Mouse (Mus musculus) stomach, embryonic 14.5 days (tissue): ENCODE results near the gene Dmrta2. TPM values are rescaled to one million over a fixed set of nuclear protein-coding genes. Genes with fewer than 3 reads are reported as not detected.

Source experiments
- ATAC-seq: fragments of 200-750 bp; cut with Nextera tagmentation; 2 replicates; pipeline ENCODE4 v1.8.0; 2017; ENCODE audit warnings: low read depth, moderate TSS enrichment; ENCODE audit not compliant: insufficient number of reproducible peaks, insufficient read depth, low FRiP score
- H3K27ac ChIP-seq: fragments of 300-500 bp; sonication (generic); 2 replicates; pipeline ENCODE4 v1.5.1; 2014; ENCODE audit warnings: mild to moderate bottlenecking, low read length, moderate library complexity, mixed read lengths
- H3K27me3 ChIP-seq: fragments of 300-500 bp; sonication (generic); 2 replicates; pipeline ENCODE4 v1.6.1; 2014; ENCODE audit warnings: low read length, control low read depth, mixed read lengths; ENCODE audit not compliant: control insufficient read depth, insufficient read depth
- H3K36me3 ChIP-seq: fragments of 300-500 bp; sonication (generic); 2 replicates; pipeline ENCODE4 v1.6.1; 2014; ENCODE audit warnings: mild to moderate bottlenecking, control low read depth, low read length, moderate library complexity, mixed read lengths; ENCODE audit not compliant: control insufficient read depth, insufficient read depth
- H3K4me1 ChIP-seq: fragments of 300-500 bp; sonication (generic); 2 replicates; pipeline ENCODE4 v1.6.1; 2014; ENCODE audit warnings: low read length, control low read depth, mixed read lengths; ENCODE audit not compliant: control insufficient read depth, insufficient read depth
- H3K4me2 ChIP-seq: fragments of 300-500 bp; sonication (generic); replicated peaks from 2 replicates; pipeline ENCODE4 v1.6.1; 2014; ENCODE audit warnings: low read depth, low read length, control low read depth
- H3K4me3 ChIP-seq: fragments of 300-500 bp; sonication (generic); 2 replicates; pipeline ENCODE4 v1.5.1; 2014; ENCODE audit warnings: low read depth, low read length, control low read depth
- H3K9ac ChIP-seq: fragments of 300-500 bp; sonication (generic); replicated peaks from 2 replicates; pipeline ENCODE4 v1.6.1; 2014; ENCODE audit warnings: low read depth, mild to moderate bottlenecking, control low read depth, low read length, moderate library complexity, mixed read lengths
- H3K9me3 ChIP-seq: fragments of 300-500 bp; sonication (generic); 2 replicates; pipeline ENCODE4 v1.6.1; 2016; ENCODE audit warnings: low read depth, low read length, control low read depth; ENCODE audit not compliant: control insufficient read depth
- WGBS: fragments of 180-500 bp; shearing (Covaris S2); extraction: QIAGEN DNeasy Blood & Tissue Kit; methylation state at CpG from one replicate; pipeline ENCODE4 v1.1.7; 2014; 5-methylcytosine and 5-hydroxymethylcytosine counted together
- polyA plus RNA-seq: library from polyadenylated mRNA; unstranded; fragments of >200 nt; fragmentation: Nextera tagmentation; extraction: Ambion mirVana; gene quantifications from 2 replicates; pipeline ENCODE4 v1.2.1, GENCODE M21; 2014

Gene Dmrta2
- 0.16 TPM in 1 of 2 replicates, not detected in the other for polyA plus RNA-seq

DNA sequence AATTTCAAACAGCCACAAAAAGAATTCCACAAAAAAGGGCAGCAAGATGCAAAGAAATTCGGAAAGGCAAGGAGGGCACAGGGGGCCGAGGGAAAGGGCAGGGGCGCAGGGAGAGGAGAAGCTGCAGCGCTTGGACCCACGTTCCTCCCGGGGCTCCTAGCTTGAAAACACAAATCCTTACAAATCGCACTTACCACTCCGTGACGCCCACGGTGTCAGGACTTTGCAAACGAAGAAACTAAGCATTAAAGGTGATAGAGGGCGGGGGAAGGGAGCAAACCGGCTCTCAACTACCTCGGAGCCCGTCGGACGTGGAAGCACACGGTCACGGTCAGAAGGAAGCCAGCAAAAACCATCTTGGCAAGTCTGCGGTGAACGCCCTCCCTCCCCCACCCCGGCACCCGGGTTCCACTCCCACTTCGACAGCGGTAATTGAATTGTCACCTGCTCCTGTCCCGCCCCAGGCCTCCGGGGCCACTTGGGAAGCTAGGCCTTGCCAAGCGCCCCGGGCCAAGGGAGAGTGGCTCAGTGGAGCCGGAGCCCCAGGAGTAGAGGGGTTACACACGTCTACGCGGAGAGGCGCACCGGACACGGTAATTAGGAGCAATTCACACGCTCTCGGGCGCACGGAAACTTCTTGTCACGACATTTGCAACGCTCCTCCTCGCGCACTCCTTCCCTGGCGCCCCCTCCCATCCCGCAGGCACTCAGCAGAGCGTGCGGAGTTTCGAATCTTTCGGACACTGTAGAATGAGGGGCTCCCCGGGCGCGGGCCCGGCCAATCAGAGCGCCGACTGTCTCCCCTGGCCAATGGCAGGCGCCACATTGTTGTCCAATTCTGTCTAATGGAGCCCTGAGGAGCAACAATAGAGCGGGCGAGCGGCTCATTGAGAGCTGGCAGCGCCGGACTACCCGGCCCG is at the start of gene Dmrta2:
Dmrta2 (plus strand) TSS at position 906 of the 920 bp plus-strand sequence.
- no peak within 1 kb of the TSS for H3K9ac ChIP-seq
- H3K9me3 ChIP-seq = peaks cover 4% of the 10 kb centered on the region; the same call in 1 of the 2 replicates
- WGBS = under 1% methylated on average over 64 of the region's 64 CpGs
- peaks cover 6% of the 10 kb centered on the region for H3K4me1 ChIP-seq
- H3K4me2 ChIP-seq = peak within 1 kb of the TSS; percentile 51
- peak; percentile 65 for ATAC-seq
- H3K4me3 ChIP-seq = peak within 1 kb of the TSS; percentile 31
- no peaks in the 10 kb centered on the region for H3K36me3 ChIP-seq
- H3K27me3 ChIP-seq = peaks cover 88% of the 10 kb centered on the region
- H3K27ac ChIP-seq = no peak within 1 kb of the TSS

DNA sequence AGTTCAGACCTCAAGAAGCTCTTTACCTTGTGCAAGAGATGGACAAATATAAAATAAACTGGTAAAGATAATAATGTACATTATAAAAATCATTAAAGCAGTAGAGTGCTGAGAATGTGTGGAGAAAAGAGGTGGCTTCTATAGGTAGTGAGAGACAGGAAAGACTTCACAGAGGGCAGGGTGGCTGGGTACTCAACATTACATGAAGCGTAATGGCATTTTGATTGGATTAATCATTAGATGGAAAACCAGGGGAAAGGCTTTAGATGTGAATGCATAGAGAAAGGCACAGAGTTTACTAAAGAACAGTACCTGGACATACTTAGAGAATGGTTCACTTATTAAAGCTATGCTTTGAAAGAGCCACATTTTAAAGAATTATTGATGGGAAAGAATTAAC is 48.8 kb upstream of the Dmrta2 start:
- WGBS = 90% methylated on average over 1 of the region's 1 CpGs

DNA sequence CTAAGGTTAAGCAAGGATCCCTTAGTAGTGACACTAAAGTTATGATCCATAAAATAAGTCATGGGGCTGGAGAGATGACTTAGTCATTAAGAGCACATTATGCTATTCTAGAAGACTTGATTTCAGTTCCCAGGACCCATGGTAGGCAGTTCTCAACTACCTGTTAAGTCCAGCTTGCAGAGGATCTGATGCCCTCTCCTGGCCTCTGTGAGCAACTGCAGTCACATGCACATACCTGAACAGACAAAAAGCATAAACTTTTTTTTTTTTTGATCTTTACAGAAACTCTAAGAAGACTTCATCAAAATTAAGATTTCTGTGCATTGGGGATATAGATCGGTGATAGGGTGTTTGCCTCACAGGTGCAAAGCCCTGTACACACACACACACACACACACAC is 47.4 kb upstream of the Dmrta2 start:
- Histone ChIP-seq H3K27ac (no peak overlapping the region), H3K4me1 (no peaks in the 10 kb centered on the region), H3K4me2 (no peak overlapping the region), H3K9me3 (no peaks in the 10 kb centered on the region), H3K27me3 (no peaks in the 10 kb centered on the region), H3K9ac (no peak overlapping the region), H3K4me3 (no peak overlapping the region), H3K36me3 (no peaks in the 10 kb centered on the region)
- WGBS = 94% methylated on average over 1 of the region's 1 CpGs
- ATAC-seq = no peak

More for the DNA sequence above, 48.8 kb upstream of the Dmrta2 start:
- Histone ChIP-seq H3K4me3 (no peak overlapping the region), H3K27me3 (no peaks in the 10 kb centered on the region), H3K27ac (no peak overlapping the region), H3K9ac (no peak overlapping the region), H3K36me3 (no peaks in the 10 kb centered on the region), H3K9me3 (no peaks in the 10 kb centered on the region), H3K4me2 (no peak overlapping the region), H3K4me1 (no peaks in the 10 kb centered on the region)
- ATAC-seq = no peak

DNA sequence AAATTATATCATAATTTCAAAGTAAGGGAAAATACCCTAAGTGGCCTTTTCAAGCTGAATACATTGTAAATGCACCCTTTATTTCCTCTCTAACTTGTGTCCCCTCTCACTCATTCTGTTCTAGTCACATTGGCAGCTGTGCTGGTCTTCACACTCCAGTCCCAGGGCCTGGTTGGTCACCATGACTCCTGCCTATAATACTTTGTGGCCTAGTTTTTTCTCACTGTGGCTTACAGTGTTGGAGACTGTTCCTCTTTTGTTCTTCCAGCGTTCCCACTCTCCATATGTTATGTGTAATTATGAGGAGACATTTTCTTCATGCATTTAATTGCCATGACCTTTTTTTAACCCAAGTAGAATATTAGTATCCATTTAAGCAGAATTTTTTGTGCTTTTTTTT is 46.9 kb upstream of the Dmrta2 start:
- no peak overlapping the region for H3K9ac ChIP-seq
- H3K9me3 ChIP-seq = no peaks in the 10 kb centered on the region
- no peak for ATAC-seq
- H3K4me2 ChIP-seq = no peak overlapping the region
- 90% methylated on average over 1 of the region's 1 CpGs for WGBS
- no peaks in the 10 kb centered on the region for H3K27me3 ChIP-seq
- H3K4me3 ChIP-seq = no peak overlapping the region
- H3K4me1 ChIP-seq = no peaks in the 10 kb centered on the region
- H3K27ac ChIP-seq = no peak overlapping the region
- H3K36me3 ChIP-seq = no peaks in the 10 kb centered on the region

DNA sequence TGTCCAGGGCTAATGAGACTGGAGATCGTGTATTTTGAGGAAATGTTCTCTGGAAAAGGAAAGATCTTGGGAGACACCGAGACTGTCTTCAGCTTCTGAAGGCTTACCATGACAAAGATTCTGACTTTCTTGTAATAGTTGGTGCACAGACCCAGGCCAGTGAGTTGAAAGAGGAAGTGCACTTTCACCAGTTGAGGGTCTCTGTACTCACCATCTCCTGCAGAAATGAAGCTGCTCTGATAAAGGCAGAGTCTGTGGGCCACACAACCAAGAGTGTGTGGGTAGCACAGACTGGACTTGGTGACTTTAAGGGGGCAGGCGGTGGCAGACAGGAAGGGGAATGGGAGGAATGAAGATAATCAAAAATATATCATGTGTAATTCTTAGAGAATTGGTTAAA is 41.3 kb upstream of the Dmrta2 start:
- no peak overlapping the region for H3K9ac ChIP-seq
- no peaks in the 10 kb centered on the region for H3K9me3 ChIP-seq
- no peaks in the 10 kb centered on the region for H3K4me1 ChIP-seq
- no peaks in the 10 kb centered on the region; the same call in 1 of the 2 replicates for H3K36me3 ChIP-seq
- WGBS = 88% methylated on average over 3 of the region's 3 CpGs
- no peak overlapping the region for H3K4me3 ChIP-seq
- H3K4me2 ChIP-seq = no peak overlapping the region
- no peaks in the 10 kb centered on the region for H3K27me3 ChIP-seq
- no peak for ATAC-seq
- no peak overlapping the region for H3K27ac ChIP-seq

DNA sequence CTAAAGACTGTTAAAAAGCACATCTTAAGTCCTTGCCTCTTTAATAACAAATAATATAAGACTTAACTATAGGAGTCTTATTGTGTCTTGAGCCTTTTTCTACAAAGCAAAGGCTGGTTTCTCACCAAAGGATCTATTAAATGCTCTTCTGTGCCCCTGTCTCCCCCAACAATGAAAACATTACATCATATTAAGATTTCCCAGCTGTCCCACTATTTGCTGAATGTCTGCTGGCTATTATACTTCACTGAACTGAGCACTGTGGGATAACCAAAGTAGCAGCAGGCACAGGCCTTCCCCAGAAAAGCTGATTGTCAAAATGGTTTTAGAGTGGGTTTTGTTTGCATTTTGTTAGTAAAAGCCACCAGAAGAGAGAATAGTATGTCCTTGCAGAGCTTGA is 38.6 kb upstream of the Dmrta2 start:
- ATAC-seq = no peak
- Histone ChIP-seq H3K4me1 (no peaks in the 10 kb centered on the region), H3K9ac (no peak overlapping the region), H3K9me3 (no peaks in the 10 kb centered on the region), H3K36me3 (no peaks in the 10 kb centered on the region; the same call in 1 of the 2 replicates), H3K4me2 (no peak overlapping the region), H3K27me3 (no peaks in the 10 kb centered on the region), H3K27ac (no peak overlapping the region), H3K4me3 (no peak overlapping the region)

DNA sequence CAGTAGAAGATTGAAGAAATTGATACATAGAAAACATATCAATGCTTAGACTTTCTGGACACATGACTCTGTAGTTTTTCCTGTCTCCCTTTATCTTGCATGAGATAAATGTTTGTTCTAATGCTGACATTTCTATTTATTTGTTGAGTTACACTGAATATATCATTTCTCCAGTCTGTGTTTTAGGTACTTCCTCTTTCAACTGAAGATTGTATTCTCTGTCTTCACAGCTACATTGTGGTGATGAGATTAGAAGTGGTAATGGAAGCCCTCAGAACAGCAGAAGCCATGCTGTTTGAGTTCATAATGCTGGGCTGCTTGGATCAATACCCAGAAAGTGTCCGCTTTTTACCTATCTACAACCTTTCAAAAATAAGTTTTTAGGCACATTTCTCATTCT is 32.3 kb upstream of the Dmrta2 start:
- 98% methylated on average over 1 of the region's 1 CpGs for WGBS
- no peaks in the 10 kb centered on the region for H3K4me1 ChIP-seq
- ATAC-seq = no peak
- no peaks in the 10 kb centered on the region for H3K9me3 ChIP-seq
- no peak overlapping the region for H3K9ac ChIP-seq
- no peaks in the 10 kb centered on the region for H3K27me3 ChIP-seq
- no peak overlapping the region for H3K27ac ChIP-seq
- H3K4me3 ChIP-seq = no peak overlapping the region
- no peak overlapping the region for H3K4me2 ChIP-seq
- no peaks in the 10 kb centered on the region for H3K36me3 ChIP-seq

DNA sequence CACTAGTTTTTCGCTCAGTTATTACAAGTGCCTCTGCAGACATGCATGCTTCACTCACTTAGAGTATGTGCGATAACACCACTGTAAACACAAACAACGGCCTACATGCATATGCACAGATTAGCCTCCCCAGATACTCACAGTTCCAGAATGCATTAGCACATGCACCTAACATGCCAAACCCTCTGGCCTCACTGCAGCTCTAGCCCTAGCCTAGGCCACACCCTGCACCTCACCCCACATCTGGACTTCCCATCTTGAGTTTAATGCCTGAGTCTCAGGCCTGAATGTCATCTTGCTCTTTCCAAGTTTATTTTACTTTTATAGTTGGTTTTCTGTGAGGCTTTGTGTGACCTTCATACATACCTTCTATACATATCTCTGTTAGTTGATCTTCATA is 28.5 kb upstream of the Dmrta2 start:
- ATAC-seq = no peak
- Histone ChIP-seq H3K9me3 (no peaks in the 10 kb centered on the region), H3K4me2 (no peak overlapping the region), H3K27ac (no peak overlapping the region), H3K36me3 (no peaks in the 10 kb centered on the region), H3K4me3 (no peak overlapping the region), H3K4me1 (no peaks in the 10 kb centered on the region), H3K9ac (no peak overlapping the region), H3K27me3 (no peaks in the 10 kb centered on the region)
- 96% methylated on average over 3 of the region's 3 CpGs for WGBS
